Mouse (Mus musculus): ENCODE results near the gene Slc6a9.
A peak's percentile ranks its signal among the peaks of the same experiment; 100 is the strongest.

The Slc6a9 gene

DNA sequence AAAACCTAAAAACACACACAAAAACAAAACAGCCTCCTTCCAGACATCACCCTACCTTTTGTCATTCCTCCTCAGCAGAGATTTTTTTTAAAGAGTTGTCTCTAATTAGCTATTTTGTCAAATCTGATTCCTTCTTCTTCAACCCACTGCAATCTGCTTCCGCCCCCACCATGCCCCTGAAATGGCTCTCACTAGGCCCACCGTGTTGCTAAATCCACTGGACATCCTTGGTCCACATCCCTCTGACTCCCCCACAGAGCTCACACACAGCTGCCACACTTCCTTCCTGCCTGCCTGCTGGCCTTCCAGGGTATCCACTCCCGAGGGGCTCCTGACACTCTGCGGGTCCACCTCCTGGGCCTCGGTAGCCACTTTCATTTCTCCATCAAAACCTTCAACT lies 44.4 kb downstream of the Slc6a9 start:
- no peak for DNase-seq (ENCODE audit: low spot score)

DNA sequence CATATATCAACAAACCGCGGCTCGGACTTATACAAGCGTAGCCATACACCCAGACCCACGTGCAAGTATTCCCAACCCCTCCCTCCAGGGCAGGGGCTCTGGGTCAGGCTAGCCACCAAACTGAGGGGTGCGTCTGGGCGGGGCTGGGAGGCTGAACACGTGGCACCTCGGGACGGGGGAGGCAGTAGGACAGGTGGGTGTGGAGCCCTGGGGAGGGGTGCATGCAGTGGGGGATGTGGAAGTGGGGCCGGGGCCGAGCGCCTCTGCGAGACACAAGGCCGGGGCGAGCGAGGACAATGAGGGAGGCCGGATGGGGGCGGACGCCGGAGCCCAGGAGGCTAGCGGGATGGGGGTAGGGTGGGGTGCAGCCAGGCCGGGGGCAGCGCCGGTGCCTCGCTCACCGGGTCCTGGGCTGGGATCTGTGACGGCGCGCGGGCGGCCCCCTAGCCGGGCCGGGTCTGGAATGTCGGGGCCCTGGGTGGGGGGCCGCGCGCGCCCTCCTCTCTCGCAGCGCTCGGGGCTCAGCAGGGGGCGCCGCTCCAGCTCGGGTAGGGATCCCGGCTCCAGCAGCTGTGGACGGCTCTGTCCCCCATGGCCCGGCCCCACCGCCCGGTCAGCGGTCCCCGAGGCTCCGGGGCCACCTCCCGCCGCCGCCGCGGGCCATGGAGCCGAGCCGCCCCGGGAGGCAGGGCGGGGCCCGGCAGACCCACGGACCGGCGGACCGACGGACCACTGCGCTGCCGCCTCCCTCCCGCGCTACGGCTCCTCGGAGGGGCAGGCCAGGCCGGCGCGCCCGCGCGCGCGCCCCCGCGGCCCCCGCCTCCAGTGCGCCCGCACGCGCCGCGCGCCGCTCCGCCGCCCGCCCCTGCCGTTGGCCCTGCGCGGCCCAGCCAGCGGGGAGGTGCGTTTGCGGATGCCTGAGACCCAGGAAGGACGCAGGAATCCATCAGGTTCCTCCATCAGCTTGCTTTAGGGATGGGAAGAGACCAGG lies 48.7 kb downstream of the Slc6a9 start, which contains the start of gene B4galt2:
TSS of gene B4galt2 (minus strand) at position 787 of the 991 bp plus-strand sequence.
- peak; percentile 73 for DNase-seq (ENCODE audit: low spot score)

DNA sequence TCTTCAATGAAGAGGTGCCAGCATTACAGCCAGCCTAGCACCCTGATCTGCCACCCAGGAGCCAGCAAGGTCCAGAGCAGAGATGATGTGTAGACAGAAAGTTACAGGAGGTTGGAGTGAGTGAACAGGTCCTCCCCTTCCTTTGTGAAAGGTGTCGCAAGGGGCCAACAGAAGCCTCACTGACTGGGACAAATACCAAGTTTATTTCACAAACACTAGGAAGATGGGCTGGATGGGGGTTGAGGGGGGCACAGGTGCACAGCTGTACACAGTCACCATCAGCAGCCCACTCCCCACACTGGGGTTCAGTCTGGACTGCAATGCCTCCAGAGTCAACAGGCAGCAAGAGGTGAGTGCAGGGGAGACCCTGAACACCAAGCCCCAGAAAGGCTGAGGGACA lies 49.8 kb downstream of the Slc6a9 start:
- no peak for DNase-seq (ENCODE audit: low spot score)

DNA sequence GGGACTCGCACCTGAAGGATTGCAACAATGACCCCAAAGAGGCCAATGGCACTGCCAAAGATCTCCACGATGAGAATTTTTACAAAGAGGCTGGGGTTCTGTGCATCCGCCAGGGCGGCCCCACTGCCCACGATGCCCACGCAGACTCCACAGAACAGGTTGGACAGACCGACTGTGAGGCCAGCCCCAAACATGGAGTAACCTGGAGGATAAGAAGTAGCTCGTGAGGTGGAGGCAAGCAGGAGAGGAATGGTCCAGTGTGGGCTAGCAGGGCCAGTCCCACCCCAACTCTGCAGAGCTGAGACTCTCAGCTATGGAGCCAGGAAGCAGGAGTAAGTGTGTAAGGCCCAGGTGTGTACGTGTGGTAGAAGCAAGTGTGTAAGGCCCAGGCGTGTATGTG lies 50.8 kb downstream of the Slc6a9 start:
- no peak for DNase-seq (ENCODE audit: low spot score)

DNA sequence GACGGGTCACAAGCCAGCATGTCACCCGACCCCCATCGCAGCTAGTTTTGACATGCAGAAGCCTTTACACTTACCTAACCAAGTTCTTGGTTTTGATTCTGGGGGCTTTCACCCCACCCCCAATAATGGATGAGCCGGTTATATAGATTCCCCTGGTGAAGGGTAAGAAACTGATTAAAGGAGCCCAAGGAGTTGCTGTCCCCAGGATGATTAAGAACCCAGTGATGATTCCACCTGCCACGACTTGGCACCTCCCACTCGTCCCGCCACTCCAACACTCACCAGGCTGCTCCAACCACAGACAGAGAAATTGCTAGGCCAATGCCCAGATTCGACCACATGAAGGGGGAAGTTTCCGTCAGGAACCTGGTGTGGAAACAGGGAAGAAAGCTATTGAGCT lies 51.7 kb downstream of the Slc6a9 start:
- no peak for DNase-seq (ENCODE audit: low spot score)

DNA sequence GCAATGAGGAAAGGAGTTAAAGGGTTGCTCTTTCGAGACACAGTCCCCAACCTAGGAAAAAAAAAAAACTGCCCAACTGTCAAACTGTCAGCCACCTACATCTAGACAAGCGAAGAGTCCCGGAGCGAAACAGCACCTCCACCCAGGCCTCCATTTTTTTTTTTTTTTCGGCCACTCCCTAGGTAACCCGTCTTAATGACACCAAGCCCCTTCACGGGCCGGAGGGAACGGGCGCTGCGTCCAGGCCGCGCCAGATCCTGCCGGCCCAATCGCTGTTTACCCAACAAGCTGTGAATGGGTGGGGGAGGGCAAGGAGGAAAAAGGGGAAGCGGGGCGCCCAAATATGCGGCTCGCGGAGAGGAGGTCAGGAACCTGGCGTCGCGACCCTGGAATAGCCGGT lies 52.3 kb downstream of the Slc6a9 start:
- peak; percentile 9 for DNase-seq (ENCODE audit: low spot score)

DNA sequence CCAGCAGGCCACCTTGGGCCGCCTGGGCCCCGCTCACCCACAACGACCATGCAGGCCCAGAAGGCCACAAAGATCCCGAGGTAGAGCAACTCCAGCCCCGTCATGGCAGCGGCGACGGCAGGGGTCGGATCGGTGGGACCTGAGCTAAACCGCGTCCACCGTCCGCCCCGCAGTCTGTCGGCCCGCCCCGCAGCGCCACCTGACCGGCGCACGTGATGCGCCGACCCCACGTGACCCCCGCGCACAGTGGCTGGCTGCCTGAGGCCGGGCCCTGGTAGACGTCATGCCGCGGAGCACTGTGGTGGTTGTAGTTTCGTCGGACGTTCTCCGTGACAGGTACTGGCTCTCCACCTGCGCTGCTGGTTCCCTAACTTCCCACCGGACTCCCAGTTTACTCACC lies 52.8 kb downstream of the Slc6a9 start, which contains the start of gene Atp6v0b:
TSS of gene Atp6v0b (minus strand) at position 201 of the 400 bp plus-strand sequence.
- peak; percentile 92 for DNase-seq (ENCODE audit: low spot score)

DNA sequence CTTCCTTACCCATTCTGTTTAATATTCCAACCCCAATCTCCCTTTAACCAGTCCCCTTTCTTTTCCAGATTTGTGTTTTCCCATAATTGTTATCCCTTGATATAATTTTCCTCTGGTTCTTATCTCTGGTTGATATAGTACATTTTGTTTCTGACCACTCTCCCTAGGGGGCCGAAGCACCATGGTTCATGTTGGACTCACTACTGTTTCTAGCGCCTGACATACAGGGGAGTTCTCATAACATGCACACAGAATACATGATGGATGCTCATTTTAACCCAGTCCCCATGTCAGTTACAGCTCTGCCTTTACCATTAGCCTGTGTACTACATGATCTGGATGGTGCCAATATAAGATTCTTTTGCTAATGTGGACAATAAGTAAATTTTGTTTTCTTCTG lies 53.6 kb downstream of the Slc6a9 start:
- DNase-seq (ENCODE audit: low spot score), result no peak

DNA sequence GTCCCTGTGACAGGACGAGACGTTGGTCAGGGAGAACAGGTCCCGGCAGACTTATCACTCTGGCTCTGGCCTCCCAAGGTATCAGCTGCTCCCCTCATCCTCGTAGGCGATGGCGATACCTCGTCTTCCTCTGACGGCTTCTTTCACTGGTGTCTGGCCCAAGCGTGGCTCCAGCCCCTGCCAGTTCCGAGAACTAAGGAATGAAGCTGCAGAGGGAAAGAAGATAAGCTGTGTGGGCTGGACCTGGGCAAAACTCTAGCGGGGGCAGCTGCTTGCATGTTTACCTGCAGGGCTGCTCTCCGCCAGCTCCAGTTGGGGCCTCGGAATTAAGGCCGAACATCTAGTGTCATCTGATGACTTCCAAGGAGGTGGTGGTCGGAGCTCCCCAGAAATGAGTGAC lies 55.2 kb downstream of the Slc6a9 start:
- no peak for DNase-seq (ENCODE audit: low spot score)

DNA sequence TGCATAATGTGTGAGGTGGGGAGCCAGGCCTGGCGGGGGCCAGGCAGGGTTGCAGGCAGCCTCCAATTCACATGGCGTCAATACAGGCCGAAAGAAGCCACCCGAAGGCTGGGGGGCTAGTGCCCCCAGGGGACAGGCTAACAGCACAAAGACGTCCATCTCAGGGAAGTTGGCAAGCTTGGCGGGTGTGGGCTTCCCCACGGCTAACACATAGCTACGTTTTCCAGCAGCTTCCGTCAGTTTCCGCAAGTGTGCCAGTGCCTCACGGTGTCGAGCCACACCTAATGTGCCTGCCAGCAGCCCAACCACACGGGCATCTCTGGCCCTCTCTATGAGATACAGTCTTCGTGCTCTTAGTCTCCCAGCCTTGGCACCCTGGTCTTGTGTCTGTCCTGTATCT lies 55.7 kb downstream of the Slc6a9 start:
- no peak for DNase-seq (ENCODE audit: low spot score)

DNA sequence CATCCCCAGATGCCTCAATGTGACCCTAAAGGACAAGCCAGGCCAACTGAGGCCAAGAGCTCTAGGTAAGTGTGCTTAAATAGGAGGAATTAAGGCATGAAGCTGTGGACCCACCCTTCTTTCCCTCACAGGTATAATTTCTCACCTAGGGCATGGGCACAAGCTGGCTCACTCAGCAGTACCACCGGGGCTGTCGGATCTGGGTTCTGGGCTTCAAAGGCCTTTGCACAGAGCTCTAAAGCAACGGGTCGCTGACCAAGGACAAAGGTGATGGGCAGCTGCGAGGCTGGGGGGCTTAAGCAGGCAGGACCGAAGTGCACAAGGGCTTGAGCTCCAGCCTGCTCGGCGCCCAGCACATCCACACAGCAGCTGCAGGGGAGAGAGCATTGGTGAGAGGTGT lies 56.4 kb downstream of the Slc6a9 start:
- DNase-seq (ENCODE audit: low spot score), result no peak

DNA sequence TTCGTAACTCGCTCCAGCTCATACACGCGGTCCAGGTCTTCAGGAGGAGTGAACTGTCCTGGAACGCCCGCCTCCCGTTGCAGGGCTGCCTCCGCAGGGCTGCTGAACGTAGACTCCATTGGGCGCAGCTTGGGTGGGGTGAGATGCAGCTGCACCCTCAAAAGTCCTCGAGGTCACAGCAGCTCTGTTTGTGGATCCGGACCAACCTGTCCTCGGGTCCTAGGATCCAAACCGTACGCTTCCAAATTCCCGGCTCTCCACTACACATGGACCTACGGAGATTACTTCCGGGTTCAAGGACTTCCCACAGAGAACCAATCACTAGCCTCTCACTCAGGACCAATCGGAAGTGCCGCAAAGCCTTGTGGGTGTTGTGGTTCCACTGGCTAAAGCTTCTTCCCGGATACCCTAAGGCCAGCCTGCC lies 57.4 kb downstream of the Slc6a9 start, which contains the start of gene Dph2:
TSS of gene Dph2 (minus strand) at position 295 of the 424 bp plus-strand sequence.
- peak; percentile 96 for DNase-seq (ENCODE audit: low spot score)

DNA sequence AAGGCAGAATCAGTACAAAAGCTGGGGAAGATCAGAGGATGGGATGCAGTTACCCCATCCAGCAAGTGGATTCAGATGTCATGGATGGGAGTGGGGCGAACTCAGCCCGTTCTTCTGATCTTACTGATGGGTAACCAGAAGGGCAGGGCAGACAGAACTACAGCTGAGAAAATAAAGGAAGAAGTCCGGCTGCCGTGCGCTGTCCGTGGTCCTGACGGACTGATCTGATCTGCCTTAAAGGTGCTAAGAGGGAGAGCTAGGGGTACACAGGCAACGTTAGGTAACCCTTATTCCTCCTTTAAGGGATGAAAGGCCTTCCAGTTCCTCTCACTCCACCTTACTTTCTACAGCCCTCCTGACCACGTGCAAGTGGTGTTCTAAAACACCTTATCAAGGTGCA lies 59.1 kb downstream of the Slc6a9 start:
- DNase-seq (ENCODE audit: low spot score), result peak; percentile 70

DNA sequence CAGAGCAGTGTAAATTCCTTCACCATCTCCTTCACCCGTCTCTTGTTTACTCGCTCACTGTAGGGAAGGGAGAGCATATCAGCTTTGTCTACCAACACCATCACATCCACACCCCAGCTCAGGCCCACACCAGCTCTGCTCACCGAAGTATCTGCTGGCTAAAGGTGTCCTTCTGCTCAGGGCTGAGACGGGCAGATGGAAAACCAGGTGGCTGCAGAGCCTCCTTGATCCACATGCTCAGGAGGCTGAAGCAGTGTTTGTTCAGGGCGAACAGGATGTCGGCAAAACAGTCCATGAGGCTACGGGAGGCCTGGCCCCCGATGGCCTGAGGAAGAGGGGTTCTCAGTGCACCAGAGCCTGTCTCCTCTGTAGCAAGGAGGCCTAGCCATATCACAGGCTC lies 60.3 kb downstream of the Slc6a9 start:
- DNase-seq (ENCODE audit: low spot score), result no peak

DNA sequence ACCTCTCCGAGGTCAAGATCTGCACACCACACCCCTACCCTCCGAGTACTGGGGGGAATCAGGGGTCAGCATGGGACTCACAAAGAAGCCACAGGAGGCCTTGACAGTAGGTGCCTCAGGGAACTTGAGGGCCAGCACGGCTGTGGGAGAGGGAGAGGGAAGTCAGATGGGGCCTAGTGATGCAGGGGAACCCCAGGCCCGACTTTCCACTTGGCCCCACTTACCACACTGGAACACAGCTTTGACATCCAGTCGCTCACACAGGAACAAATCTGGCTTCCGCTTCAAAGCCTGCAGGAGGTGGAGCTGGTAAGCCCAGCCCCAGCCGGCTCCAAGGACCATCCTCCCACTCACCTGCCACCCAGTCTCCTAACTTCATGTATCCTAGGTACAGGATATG lies 61.0 kb downstream of the Slc6a9 start:
- DNase-seq (ENCODE audit: low spot score), result no peak

DNA sequence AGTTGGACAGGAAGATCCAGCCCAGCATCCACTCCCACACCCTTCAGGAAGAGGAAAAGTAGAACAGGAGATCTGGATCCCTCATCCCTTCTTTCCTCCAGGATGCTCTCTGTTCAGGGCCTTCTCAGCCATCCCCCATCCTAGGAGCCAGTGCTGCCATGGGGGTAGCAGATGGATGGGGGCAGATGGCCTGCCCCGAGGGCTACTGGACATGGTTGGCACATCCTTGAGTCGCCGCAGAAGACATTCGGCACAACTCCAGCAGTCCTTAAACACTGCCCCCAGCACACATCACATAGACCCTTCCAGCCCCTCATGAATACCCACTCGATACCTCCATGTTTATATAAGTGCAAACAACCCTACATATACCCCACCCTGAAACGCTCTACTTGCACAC lies 61.7 kb downstream of the Slc6a9 start:
- DNase-seq (ENCODE audit: low spot score), result no peak

DNA sequence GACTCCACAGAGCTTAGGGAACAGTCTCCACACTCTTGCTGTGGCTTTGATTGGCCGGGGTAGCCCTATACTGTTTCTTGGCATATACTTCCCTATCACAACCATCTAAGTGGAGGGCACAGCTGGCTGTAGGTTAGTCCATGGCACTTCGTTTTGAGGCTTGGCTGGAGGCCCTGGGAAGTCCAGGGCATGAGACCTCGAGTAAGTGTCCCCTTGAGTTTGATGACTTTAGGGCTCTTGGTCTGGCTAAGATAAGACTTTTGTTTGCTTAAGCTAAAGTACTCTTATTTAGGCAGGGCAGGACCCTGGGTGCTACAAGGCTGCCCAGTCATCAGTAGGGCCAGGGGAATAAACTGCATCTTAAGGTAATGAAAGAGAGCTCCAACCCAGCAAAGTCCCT lies 63.8 kb downstream of the Slc6a9 start:
- DNase-seq (ENCODE audit: low spot score), result no peak

DNA sequence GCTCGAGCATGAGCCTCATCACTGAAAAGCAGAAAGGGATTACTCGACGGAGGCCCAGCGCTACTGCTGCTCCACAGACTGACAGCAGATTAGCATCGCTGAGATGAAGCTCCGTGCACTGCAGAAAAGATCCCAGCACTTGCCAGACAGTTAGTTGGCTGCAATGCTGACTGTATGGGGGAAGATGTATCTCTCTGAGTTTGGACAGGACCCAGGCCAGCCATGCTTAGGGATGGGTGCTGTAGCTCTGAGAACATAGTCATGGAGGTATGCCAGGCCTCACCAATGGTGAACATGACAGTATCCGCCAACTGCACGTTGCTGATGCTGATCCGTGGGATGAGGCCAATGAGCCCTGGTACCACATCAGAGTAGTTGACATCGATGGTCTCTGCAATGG lies 69.8 kb downstream of the Slc6a9 start:
- DNase-seq (ENCODE audit: low spot score), result no peak

DNA sequence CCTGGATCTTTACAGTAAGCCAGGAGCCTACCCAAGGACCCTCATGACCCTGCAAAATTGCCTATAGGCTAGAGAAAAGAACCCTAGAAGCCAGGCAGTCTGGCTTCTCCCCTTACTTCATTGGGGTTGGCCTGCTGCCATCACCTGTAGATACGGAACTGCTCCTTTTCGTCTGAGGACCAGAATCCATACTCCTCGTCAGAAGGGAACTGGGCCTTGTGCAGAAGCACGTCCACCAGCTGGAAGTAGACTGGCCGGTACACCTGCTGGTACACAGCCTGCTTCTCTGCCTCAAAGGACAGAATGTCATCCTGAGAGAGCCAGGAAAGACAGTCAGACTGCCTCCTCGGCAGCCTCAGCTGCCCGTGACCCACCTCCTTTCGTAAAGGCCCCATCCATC lies 70.5 kb downstream of the Slc6a9 start:
- no peak for DNase-seq (ENCODE audit: low spot score)

DNA sequence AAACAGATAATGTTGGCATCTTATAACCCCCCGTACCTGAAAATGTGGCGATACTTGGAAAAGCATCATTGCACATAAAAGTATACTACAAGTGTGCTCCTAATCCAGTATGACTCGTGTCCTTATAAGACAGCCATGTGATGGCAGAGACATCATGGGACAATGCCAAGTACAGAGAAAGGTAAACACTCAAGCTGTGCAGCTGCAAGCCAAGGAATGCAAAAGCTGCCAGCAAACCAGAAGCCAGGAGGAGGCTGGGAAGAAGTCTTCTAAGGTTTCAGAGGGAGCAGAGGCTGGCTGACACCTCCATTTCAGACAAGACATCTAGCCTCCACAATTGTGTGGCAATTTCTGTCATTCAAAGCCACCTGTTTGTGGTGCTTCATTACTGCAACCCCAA lies 71.9 kb downstream of the Slc6a9 start:
- DNase-seq (ENCODE audit: low spot score), result no peak

DNA sequence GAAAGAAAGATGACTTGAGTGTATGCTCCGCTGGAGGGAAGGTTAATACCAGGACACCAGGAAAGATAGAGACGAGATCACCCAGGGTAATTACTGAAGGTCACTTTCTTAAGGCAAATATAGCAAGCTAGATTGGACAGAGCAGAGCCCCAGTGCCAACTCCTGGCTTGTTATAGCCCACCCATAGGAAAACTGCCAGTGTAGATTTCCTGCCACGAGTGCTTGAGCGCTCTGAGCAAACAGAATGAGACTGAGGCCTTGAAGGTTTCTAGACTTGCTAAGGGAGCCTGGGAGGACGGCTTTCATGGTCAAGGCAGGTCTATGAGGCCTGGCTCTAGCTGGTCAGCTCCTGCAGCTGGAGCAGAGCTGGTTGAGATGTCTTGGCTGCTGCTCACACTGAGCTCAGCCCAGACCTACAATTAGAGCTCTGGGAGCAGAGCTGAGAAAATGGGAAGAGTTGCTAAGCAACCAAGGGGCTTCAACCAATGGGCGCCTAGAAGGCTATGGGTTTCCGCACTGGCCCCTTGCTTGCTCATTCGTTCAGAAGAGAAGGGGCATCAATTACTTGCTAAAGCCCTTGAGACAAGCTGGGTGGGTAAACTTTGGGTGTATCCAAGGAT lies 74.6 kb downstream of the Slc6a9 start:
- DNase-seq (ENCODE audit: low spot score), result peak; percentile 27

DNA sequence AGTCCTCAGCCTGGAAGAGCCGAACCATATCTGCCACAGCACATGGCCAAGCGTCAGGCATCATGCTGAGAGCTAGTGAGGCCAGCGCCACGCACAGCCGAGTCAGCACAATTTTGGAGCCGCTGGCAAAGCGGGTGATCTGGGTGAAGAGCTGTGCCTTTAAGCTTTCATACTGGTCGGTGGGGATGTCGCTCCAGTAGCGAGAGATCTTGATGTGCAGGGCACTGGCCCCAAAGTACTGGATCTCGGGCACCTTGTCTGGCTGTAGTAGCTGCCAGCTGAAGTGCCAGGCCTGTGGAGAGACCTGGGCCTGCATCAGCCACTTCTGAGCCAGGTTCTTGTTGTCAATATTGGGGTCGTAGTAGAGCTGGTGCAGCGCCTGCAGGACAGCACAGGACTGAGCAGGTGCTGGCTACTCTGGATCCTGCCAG lies 77.8 kb downstream of the Slc6a9 start:
- no peak for DNase-seq (ENCODE audit: low spot score)

DNA sequence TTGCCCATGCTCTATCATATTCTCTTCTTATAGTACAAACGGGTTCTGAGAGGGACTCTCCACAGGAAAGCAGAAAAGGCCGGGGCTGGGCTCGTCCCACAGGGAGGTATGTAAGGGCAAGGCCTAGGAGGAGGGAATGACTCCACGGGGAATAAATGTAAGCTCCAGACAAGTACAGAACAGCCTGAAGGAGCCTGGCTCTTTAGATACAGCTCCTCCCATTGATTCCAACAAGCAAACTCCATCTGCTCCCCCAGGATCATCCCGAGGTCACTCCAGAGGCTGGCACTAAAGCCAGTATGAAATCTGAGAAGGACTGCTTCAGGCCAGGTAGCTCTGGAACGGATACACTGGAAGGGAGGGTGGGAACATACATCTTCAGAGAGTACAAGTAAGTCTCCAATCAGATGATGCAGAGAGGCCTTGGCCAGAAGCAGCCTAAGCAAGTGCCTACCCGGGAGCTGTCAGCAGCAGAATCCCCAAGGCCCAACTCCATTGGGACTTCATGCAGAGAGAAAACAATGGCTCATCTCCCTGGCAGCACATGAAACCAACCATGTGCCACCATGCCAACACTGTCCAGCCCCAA lies 78.5 kb downstream of the Slc6a9 start:
- DNase-seq (ENCODE audit: low spot score), result no peak

Measured in embryo, embryonic 10.5 days (tissue).